Comparison of ENCODE assay signal across 23 mouse cellular contexts in genomic region chr9:86857626-86858025, GRCm38 (mm10). TPM values are rescaled to one million over a fixed set of nuclear protein-coding genes. Genes with fewer than 3 reads are reported as not detected.
A peak's percentile ranks its signal among the peaks of the same experiment; 100 is the strongest.
DNase-seq lines count a peak whose midpoint lies in the region; TF ChIP-seq lines count a peak whose summit lies in the region.
"Had no signal": no experiment of that assay in that cellular context is flagged by ENCODE, and none has a peak within 500 bp of the region (broad histone marks: within the 10 kb centered on the region; RNA-seq: fewer than 3 reads in every experiment).

No protein-coding gene starts in this region.

- DNase-seq in left cerebral cortex, adult 2 months (ENCODE audit: extremely low spot score in 1 of 2, low spot score in 2 of 2) = no peak
- DNase-seq in left cerebral cortex, postnatal 36 days (ENCODE audit: low spot score in 2 of 2) = no peak
- peak; percentile 25 for DNase-seq in right cerebral cortex, adult 18-20 months
- DNase-seq in right cerebral cortex, postnatal 25 days = no peak
- DNase-seq in cerebellum, adult 9-10 months = no peak
- DNase-seq in embryo, embryonic 9.5 days (ENCODE audit: extremely low spot score) = no peak
- DNase-seq: adrenal gland, postnatal 10 days; adrenal gland, postnatal 25 days; cerebellum, adult 11-12 months; cerebellum, adult 2 months; cerebellum, adult 9-11 months; cerebellum, postnatal 14 days; cerebellum, postnatal 36 days; embryo, embryonic 11 days; forebrain, postnatal 0 days had no signal

- H3K27ac ChIP-seq in left cerebral cortex, adult 2 months = peak overlapping the region; percentile 38
- H3K27ac ChIP-seq in olfactory bulb, adult 2 months (ENCODE audit: insufficient read depth, low read depth, low read length) = peak overlapping the region; percentile 40
- H3K27ac ChIP-seq: embryonic facial prominence, embryonic 10.5 days; embryonic facial prominence, embryonic 12.5 days; forebrain, embryonic 13.5 days; forebrain, embryonic 15.5 days had no signal

- TF ChIP-seq CTCF in left cerebral cortex, adult 2 months (IDR thresholded peaks at IDR 0.05) = no peak
- no peak for TF ChIP-seq CTCF in olfactory bulb, adult 2 months (IDR thresholded peaks at IDR 0.05; ENCODE audit: insufficient read depth, low read depth, low read length)

- TF ChIP-seq POLR2A in olfactory bulb, adult 2 months (IDR thresholded peaks at IDR 0.05; ENCODE audit: insufficient read depth, low read depth, low read length) = no peak

- H3K4me1 ChIP-seq in olfactory bulb, adult 2 months (ENCODE audit: control insufficient read depth, insufficient read depth, low read length) = peaks cover 12% of the 10 kb centered on the region
- H3K4me1 ChIP-seq: embryonic facial prominence, embryonic 10.5 days; embryonic facial prominence, embryonic 12.5 days; forebrain, embryonic 13.5 days; forebrain, embryonic 15.5 days had no signal

- WGBS in olfactory bulb, adult 2 months = 54% methylated on average over 2 of the region's 2 CpGs

- intact Hi-C loops in left cerebral cortex, adult 2 months (cut with DNase I) = no loop called here
- intact Hi-C loops in left cerebral cortex, postnatal 36 days (cut with DNase I) = no loop called here

- H3K4me3 ChIP-seq in left cerebral cortex, adult 2 months = no peak overlapping the region
- no peak overlapping the region for H3K4me3 ChIP-seq in olfactory bulb, adult 2 months (ENCODE audit: insufficient read depth, low read depth, low read length)
- H3K4me3 ChIP-seq: embryonic facial prominence, embryonic 10.5 days; embryonic facial prominence, embryonic 12.5 days; forebrain, embryonic 13.5 days; forebrain, embryonic 15.5 days had no signal

RNA-seq across cellular contexts. Expression of gene Snap91, which starts 22.8 kb away (rescaled TPM):
- 100 to 1,000 TPM; 384 to 394 TPM for total RNA-seq in left cerebral cortex, adult 2 months (2021)
- total RNA-seq in left cerebral cortex, postnatal 36 days (2021) = 100 to 1,000 TPM; 376 to 425 TPM
- 110 and 627 TPM in 2 replicates for polyA plus RNA-seq in olfactory bulb, adult 2 months (2012; ENCODE audit: insufficient read depth, insufficient read length, low replicate concordance, missing spikeins)
- total RNA-seq: common myeloid progenitor, adult 5-6 weeks; MEL had no signal
- polyA plus RNA-seq: C2C12 had no signal
